14 mouse cellular contexts compared by ENCODE assay signal in genomic region chr3:68506769-68507318, GRCm38 (mm10).
DNase-seq lines count a peak whose midpoint lies in the region; ATAC-seq and TF ChIP-seq lines count a peak whose summit lies in the region.
"Had no signal": no experiment of that assay in that cellular context is flagged by ENCODE, and none has a peak within 500 bp of the region (broad histone marks: within the 10 kb centered on the region; RNA-seq: fewer than 3 reads in every experiment).

No protein-coding gene starts in this region.

- no peak for TF ChIP-seq POLR2A in lung, adult 2 months (IDR thresholded peaks at IDR 0.05; ENCODE audit: borderline replicate concordance, extremely low read depth, low read depth, low read length)

- WGBS in lung, adult 2 months: 34% methylated on average over 7 of the region's 7 CpGs
- WGBS in kidney, embryonic 16.5 days: 53% methylated on average over 7 of the region's 7 CpGs

- intact Hi-C loops in left cerebral cortex, postnatal 10 days (cut with DNase I): no loop called here

- no peaks in the 10 kb centered on the region for H3K27me3 ChIP-seq in kidney, embryonic 16.5 days (ENCODE audit: insufficient read depth, low read length)
- H3K27me3 ChIP-seq: embryonic facial prominence, embryonic 12.5 days; forebrain, embryonic 15.5 days; liver, embryonic 15.5 days; midbrain, embryonic 15.5 days; stomach, embryonic 15.5 days had no signal

- 0 out of 2 replicates have a peak, but pooled peaks cover 3% of the 10 kb centered on the region for H3K36me3 ChIP-seq in kidney, embryonic 16.5 days (ENCODE audit: insufficient read depth, low read length)
- H3K36me3 ChIP-seq: embryonic facial prominence, embryonic 12.5 days; forebrain, embryonic 15.5 days; liver, embryonic 15.5 days; midbrain, embryonic 15.5 days; stomach, embryonic 15.5 days had no signal

- no peak overlapping the region for H3K4me2 ChIP-seq in kidney, embryonic 16.5 days (replicated peaks; ENCODE audit: low read depth, low read length)
- H3K4me2 ChIP-seq: embryonic facial prominence, embryonic 12.5 days; forebrain, embryonic 15.5 days; liver, embryonic 15.5 days; midbrain, embryonic 15.5 days; stomach, embryonic 15.5 days had no signal

- peak; percentile 94 for DNase-seq in heart, adult 11 months
- no peak for DNase-seq in heart, postnatal 4 days
- peak; percentile 34 for DNase-seq in lung, postnatal 10 days
- no peak for DNase-seq in lung, adult 2 months
- DNase-seq in retina, postnatal 1 day: no peak
- DNase-seq in Muller cell, postnatal 12 days (ENCODE audit: inconsistent ontology term): no peak
- DNase-seq in left cerebral cortex, postnatal 10 days (ENCODE audit: extremely low spot score in 1 of 2, low spot score in 2 of 2): no peak
- DNase-seq: cerebellum, adult 8-10 months had no signal

- H3K9ac ChIP-seq in kidney, embryonic 16.5 days (replicated peaks; ENCODE audit: low read length): no peak overlapping the region
- H3K9ac ChIP-seq: embryonic facial prominence, embryonic 12.5 days; forebrain, embryonic 15.5 days; liver, embryonic 15.5 days; midbrain, embryonic 15.5 days; stomach, embryonic 15.5 days had no signal

- H3K27ac ChIP-seq in kidney, embryonic 16.5 days (ENCODE audit: low read length): peak overlapping the region; percentile 65; the same call in 1 of the 2 replicates
- H3K27ac ChIP-seq: embryonic facial prominence, embryonic 12.5 days; forebrain, embryonic 15.5 days; liver, embryonic 15.5 days; midbrain, embryonic 15.5 days; stomach, embryonic 15.5 days had no signal

- no peak overlapping the region for H3K4me3 ChIP-seq in lung, adult 2 months (replicated peaks; ENCODE audit: extremely low read depth, low read depth, low read length)
- H3K4me3 ChIP-seq in kidney, embryonic 16.5 days (ENCODE audit: low read length): no peak overlapping the region
- H3K4me3 ChIP-seq: embryonic facial prominence, embryonic 12.5 days; forebrain, embryonic 15.5 days; liver, embryonic 15.5 days; midbrain, embryonic 15.5 days; stomach, embryonic 15.5 days had no signal

- no peak for TF ChIP-seq CTCF in lung, adult 2 months (IDR thresholded peaks at IDR 0.05; ENCODE audit: insufficient read depth, low read length)

- ATAC-seq in kidney, embryonic 16.5 days (ENCODE audit: low FRiP score, low TSS enrichment): no peak
- ATAC-seq: forebrain, embryonic 15.5 days; midbrain, embryonic 15.5 days had no signal

- H3K4me1 ChIP-seq in lung, adult 2 months (ENCODE audit: control insufficient read depth, insufficient read depth, low read length): peaks cover 15% of the 10 kb centered on the region
- peaks cover 19% of the 10 kb centered on the region; the same call in 1 of the 2 replicates for H3K4me1 ChIP-seq in kidney, embryonic 16.5 days (ENCODE audit: insufficient read depth, low read length)
- H3K4me1 ChIP-seq: embryonic facial prominence, embryonic 12.5 days; forebrain, embryonic 15.5 days; stomach, embryonic 15.5 days had no signal

- H3K9me3 ChIP-seq in kidney, embryonic 16.5 days (ENCODE audit: low read length): no peaks in the 10 kb centered on the region
- H3K9me3 ChIP-seq: embryonic facial prominence, embryonic 12.5 days; forebrain, embryonic 15.5 days; liver, embryonic 15.5 days; midbrain, embryonic 15.5 days; stomach, embryonic 15.5 days had no signal

Comparison
In these comparisons a context has a peak if more than half of its experiments do, and no peak if none do; other contexts are left out.
1. DNase-seq: peak in heart, adult 11 months (single experiment) and lung, postnatal 10 days (single experiment); none in heart, postnatal 4 days (single experiment), lung, adult 2 months (single experiment), retina, postnatal 1 day (single experiment), Muller cell, postnatal 12 days (single experiment) and left cerebral cortex, postnatal 10 days (0 of 2).